Mouse (Mus musculus): ENCODE data around the gene Zfp558. TPM values are rescaled to one million over a fixed set of nuclear protein-coding genes. Genes with fewer than 3 reads are reported as not detected.
A peak's percentile ranks its signal among the peaks of the same experiment; 100 is the strongest.
"Not testable (repeated sequence)": the region's sequence is repeated elsewhere in the genome, so short reads cannot be mapped to it uniquely, and the experiment has no call there.

Gene Zfp558
- polyA plus RNA-seq, 2 experiments: 0.10 to 0.26 TPM

- DNase-seq (ENCODE audit: low read depth in 3 of 3, low spot score in 3 of 3): no peak
- Histone ChIP-seq H3K9me3 (ENCODE audit: control insufficient read depth, low read length) (no peaks in the 10 kb centered on the region; the same call in 1 of the 2 replicates), H3K36me3 (replicated peaks; ENCODE audit: control insufficient read depth, insufficient read depth, low read depth) (no peaks in the 10 kb centered on the region), H3K4me1 (replicated peaks; ENCODE audit: control insufficient read depth in 2 of 2, insufficient read depth in 2 of 2, low read length in 1 of 2) (no peaks in the 10 kb centered on the region), H3K4me3 (ENCODE audit: insufficient read depth in 1 of 2, low read depth in 2 of 2, low read length in 2 of 2) (no peak overlapping the region), H3K4me2 (ENCODE audit: low read depth) (no peak overlapping the region), H3K9ac (replicated peaks) (no peak overlapping the region), H3K27ac (no peak overlapping the region), H3K27me3 (ENCODE audit: control insufficient read depth, insufficient read depth, low read length) (no peaks in the 10 kb centered on the region)
- no peak for TF ChIP-seq CTCF (IDR thresholded peaks at IDR 0.05; ENCODE audit: low read depth)
- TF ChIP-seq EP300 (IDR thresholded peaks at IDR 0.05; ENCODE audit: low read depth): no peak
- 66% methylated on average over 4 of the region's 4 CpGs for whole genome bisulfite sequencing (ENCODE audit: insufficient replicate concordance)
- ATAC-seq (ENCODE audit: insufficient read depth): no peak
These were observed 21.5 kb downstream of the Zfp558 start for GRCm38 (mm10) chr9:18456520-18456919.

DNA sequence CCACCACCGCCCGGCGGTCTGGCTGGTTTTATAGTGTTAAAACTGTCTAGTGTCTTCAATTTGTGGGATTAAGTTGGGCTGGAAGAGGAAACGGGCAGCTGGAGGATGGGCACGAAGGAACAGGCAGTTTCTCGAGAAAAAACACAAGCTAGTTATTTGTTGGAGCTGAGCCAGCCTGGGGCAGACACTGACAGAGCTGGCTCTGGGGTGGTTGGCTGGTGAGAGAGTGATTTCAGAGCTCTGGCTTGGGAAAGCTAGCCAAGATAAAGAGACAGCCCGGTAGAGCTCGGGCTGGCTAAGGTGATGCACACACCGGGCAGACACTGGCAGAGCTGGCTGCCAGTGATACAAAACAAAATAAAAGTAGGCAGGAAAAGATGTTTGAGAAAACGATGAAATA lies 46.4 kb downstream of the Zfp558 start:
- Histone ChIP-seq H3K27me3 (ENCODE audit: control insufficient read depth, insufficient read depth, low read length) (no peaks in the 10 kb centered on the region), H3K4me3 (ENCODE audit: insufficient read depth in 1 of 2, low read depth in 2 of 2, low read length in 2 of 2) (no peak overlapping the region), H3K4me2 (ENCODE audit: low read depth) (no peak overlapping the region), H3K4me1 (replicated peaks; ENCODE audit: control insufficient read depth in 2 of 2, insufficient read depth in 2 of 2, low read length in 1 of 2) (no peaks in the 10 kb centered on the region), H3K9ac (replicated peaks) (no peak overlapping the region), H3K27ac (no peak overlapping the region), H3K9me3 (ENCODE audit: control insufficient read depth, low read length) (no peaks in the 10 kb centered on the region), H3K36me3 (replicated peaks; ENCODE audit: control insufficient read depth, insufficient read depth, low read depth) (no peaks in the 10 kb centered on the region)
- DNase-seq (ENCODE audit: low read depth in 3 of 3, low spot score in 3 of 3): no peak
- TF ChIP-seq EP300 (IDR thresholded peaks at IDR 0.05; ENCODE audit: low read depth) (no peak), CTCF (IDR thresholded peaks at IDR 0.05; ENCODE audit: low read depth) (no peak)
- 69% methylated on average over 10 of the region's 10 CpGs for WGBS (ENCODE audit: insufficient replicate concordance)
- ATAC-seq (ENCODE audit: insufficient read depth): no peak

GRCm38 (mm10) chr9:18430354-18430753 lies 47.7 kb downstream of the Zfp558 start, which contains the start of gene Mbd3l2:
Gene Mbd3l2 (plus strand): TSS chr9:18430654.
- no peak within 1 kb of the TSS for H3K27ac ChIP-seq

DNA sequence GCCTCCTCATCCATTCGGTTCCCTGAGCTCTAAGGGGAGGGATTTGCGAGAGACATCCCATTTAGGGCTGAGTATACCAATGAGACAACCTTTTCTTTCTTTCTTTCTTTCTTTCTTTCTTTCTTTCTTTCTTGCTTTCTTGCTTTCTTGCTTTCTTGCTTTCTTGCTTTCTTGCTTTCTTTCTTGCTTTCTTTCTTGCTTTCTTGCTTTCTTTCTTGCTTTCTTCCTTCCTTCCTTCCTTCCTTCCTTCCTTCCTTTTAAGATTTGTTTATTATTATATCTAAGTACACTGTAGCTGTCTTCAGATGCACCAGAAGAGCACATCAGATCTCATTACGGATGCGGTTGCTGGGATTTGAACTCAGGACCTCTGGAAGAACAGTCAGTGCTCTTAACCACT lies 65.7 kb downstream of the Zfp558 start:
- 53% methylated on average over 4 of the region's 4 CpGs for WGBS (ENCODE audit: insufficient replicate concordance)
- H3K9me3 ChIP-seq (ENCODE audit: control insufficient read depth, low read length); H3K4me2 ChIP-seq (ENCODE audit: low read depth); H3K9ac ChIP-seq (replicated peaks); H3K36me3 ChIP-seq (replicated peaks; ENCODE audit: control insufficient read depth, insufficient read depth, low read depth); H3K27me3 ChIP-seq (ENCODE audit: control insufficient read depth, insufficient read depth, low read length); H3K4me1 ChIP-seq (replicated peaks; ENCODE audit: control insufficient read depth in 2 of 2, insufficient read depth in 2 of 2, low read length in 1 of 2); H3K27ac ChIP-seq; ATAC-seq (ENCODE audit: insufficient read depth); H3K4me3 ChIP-seq (ENCODE audit: insufficient read depth in 1 of 2, low read depth in 2 of 2, low read length in 2 of 2): not testable (repeated sequence)
- peak in 1 of 3 experiments; percentile 1 for DNase-seq (ENCODE audit: low read depth in 3 of 3, low spot score in 3 of 3)

More at GRCm38 (mm10) chr9:18430354-18430753, 47.7 kb downstream of the Zfp558 start, which contains the start of gene Mbd3l2:
- H3K4me2 ChIP-seq (ENCODE audit: low read depth): no peak within 1 kb of the TSS
- H3K4me1 ChIP-seq (replicated peaks; ENCODE audit: control insufficient read depth in 2 of 2, insufficient read depth in 2 of 2, low read length in 1 of 2): no peaks in the 10 kb centered on the region
- no peak within 1 kb of the TSS for H3K4me3 ChIP-seq (ENCODE audit: insufficient read depth in 1 of 2, low read depth in 2 of 2, low read length in 2 of 2)
- TF ChIP-seq CTCF (IDR thresholded peaks at IDR 0.05; ENCODE audit: low read depth) (no peak), EP300 (IDR thresholded peaks at IDR 0.05; ENCODE audit: low read depth) (no peak)
- H3K27me3 ChIP-seq (ENCODE audit: control insufficient read depth, insufficient read depth, low read length): no peaks in the 10 kb centered on the region
- H3K9me3 ChIP-seq (ENCODE audit: control insufficient read depth, low read length): no peaks in the 10 kb centered on the region
- no peaks in the 10 kb centered on the region for H3K36me3 ChIP-seq (replicated peaks; ENCODE audit: control insufficient read depth, insufficient read depth, low read depth)
- no peak for ATAC-seq (ENCODE audit: insufficient read depth)
- H3K9ac ChIP-seq (replicated peaks): no peak within 1 kb of the TSS
- no peak for DNase-seq (ENCODE audit: low read depth in 3 of 3, low spot score in 3 of 3)

Small RNAs within 50 kb of the gene (microRNA-seq; reads per million reads assigned to microRNA genes)
- gene Gm22854: not detected

Other genes starting within 250 kb of the Zfp558 start
- gene Chordc1, start 186.1 kb downstream of the Zfp558 start, polyA plus RNA-seq (2012; rRNA removed): 14.2 and 15.6 TPM in 2 replicates
- gene Chordc1, start 186.1 kb downstream of the Zfp558 start, polyA plus RNA-seq (2014; fragmentation: Nextera tagmentation; extraction: Ambion mirVana): 35.0 and 37.2 TPM in 2 replicates
- 0.16 and 0.21 TPM in 2 replicates for gene Naalad2, start 75.3 kb downstream of the Zfp558 start, polyA plus RNA-seq (2012; rRNA removed)
- gene Naalad2, start 75.3 kb downstream of the Zfp558 start, polyA plus RNA-seq (2014; fragmentation: Nextera tagmentation; extraction: Ambion mirVana): 0.35 and 0.50 TPM in 2 replicates
- not detected in 2 replicates for gene Ubtfl1, start 73.8 kb downstream of the Zfp558 start, polyA plus RNA-seq (2012; rRNA removed)
- gene Ubtfl1, start 73.8 kb downstream of the Zfp558 start, polyA plus RNA-seq (2014; fragmentation: Nextera tagmentation; extraction: Ambion mirVana): not detected in 2 replicates
- not detected in 2 replicates for gene Mbd3l2, start 47.6 kb downstream of the Zfp558 start, polyA plus RNA-seq (2012; rRNA removed)
- not detected in 2 replicates for gene Mbd3l2, start 47.6 kb downstream of the Zfp558 start, polyA plus RNA-seq (2014; fragmentation: Nextera tagmentation; extraction: Ambion mirVana)
- not detected in 2 replicates for gene Mbd3l1, start 91 bp upstream of the Zfp558 start, polyA plus RNA-seq (2012; rRNA removed)
- not detected in 2 replicates for gene Mbd3l1, start 91 bp upstream of the Zfp558 start, polyA plus RNA-seq (2014; fragmentation: Nextera tagmentation; extraction: Ambion mirVana)
- 0.36 and 0.39 TPM in 2 replicates for gene Muc16, start 196.3 kb upstream of the Zfp558 start, polyA plus RNA-seq (2012; rRNA removed)
- gene Muc16, start 196.3 kb upstream of the Zfp558 start, polyA plus RNA-seq (2014; fragmentation: Nextera tagmentation; extraction: Ambion mirVana): 0.30 and 0.33 TPM in 2 replicates